Mouse (Mus musculus): ENCODE data around the gene Theg. TPM values are rescaled to one million over a fixed set of nuclear protein-coding genes. Genes with fewer than 3 reads are reported as not detected.

Theg gene
- total and polyA plus RNA-seq, 3 experiments, result not detected

GRCm38 (mm10) chr10:79585136-79585535, 2.0 kb downstream of the Theg start:
- Histone ChIP-seq H3K4me1 (ENCODE audit: control insufficient read depth in 1 of 2, insufficient read depth in 2 of 2, low read length in 2 of 2) (peaks cover 3 to 15% of the 10 kb centered on the region in 2 experiments), H3K27ac (ENCODE audit: control insufficient read depth, low read depth, low read length) (no peak overlapping the region), H3K36me3 (ENCODE audit: control insufficient read depth in 1 of 2, insufficient read depth in 2 of 2, low read length in 2 of 2) (peaks cover 0 to 5% of the 10 kb centered on the region in 2 experiments; a peak in 2 of 4 replicates), H3K9ac (ENCODE audit: control insufficient read depth, low read depth, low read length, poor library complexity, severe bottlenecking) (no peak overlapping the region), H3K9me3 (replicated peaks; ENCODE audit: insufficient read depth, low read length) (no peaks in the 10 kb centered on the region), H3K4me3 (ENCODE audit: control insufficient read depth in 1 of 2, insufficient read depth in 1 of 2, low read depth in 2 of 2, low read length in 2 of 2) (no peak overlapping the region), H3K27me3 (ENCODE audit: control insufficient read depth in 1 of 2, insufficient read depth in 2 of 2, low read length in 2 of 2) (no peaks in the 10 kb centered on the region), H3K79me2 (ENCODE audit: control insufficient read depth, insufficient read depth, low read length, poor library complexity) (no peaks in the 10 kb centered on the region)
- TF ChIP-seq CHD1 (IDR thresholded peaks at IDR 0.05; ENCODE audit: low read depth, low read length) (no peak), POLR2AphosphoS5 (IDR thresholded peaks at IDR 0.05; ENCODE audit: borderline replicate concordance, low read depth, low read length) (no peak), SMC3 (IDR thresholded peaks at IDR 0.05; ENCODE audit: low read depth, low read length) (no peak), NRF1 (IDR thresholded peaks at IDR 0.05; ENCODE audit: insufficient read depth, low read depth, low read length, poor library complexity, severe bottlenecking) (no peak), KAT2A (conservative IDR thresholded peaks at IDR 0.05; ENCODE audit: low read depth, low read length) (no peak), ETS1 (IDR thresholded peaks at IDR 0.05; ENCODE audit: low read depth, low read length) (no peak), USF1 (IDR thresholded peaks at IDR 0.05; ENCODE audit: low read depth, low read length) (no peak), ZKSCAN1 (IDR thresholded peaks at IDR 0.05; ENCODE audit: low read depth, low read length) (no peak), RCOR1 (IDR thresholded peaks at IDR 0.05; ENCODE audit: low read depth, low read length) (no peak), NELFE (IDR thresholded peaks at IDR 0.05; ENCODE audit: low read depth, low read length) (no peak), RAD21 (IDR thresholded peaks at IDR 0.05; ENCODE audit: low read depth, low read length) (no peak), E2F4 (IDR thresholded peaks at IDR 0.05; ENCODE audit: borderline replicate concordance, low read depth, low read length) (no peak), ELF1 (IDR thresholded peaks at IDR 0.05; ENCODE audit: low read depth, low read length) (no peak), MAX (IDR thresholded peaks at IDR 0.05; ENCODE audit: low read length) (no peak), TAL1 (IDR thresholded peaks at IDR 0.05; ENCODE audit: low read length) (no peak)
- DNase-seq (ENCODE audit: low read depth, low spot score), result no peak

DNA sequence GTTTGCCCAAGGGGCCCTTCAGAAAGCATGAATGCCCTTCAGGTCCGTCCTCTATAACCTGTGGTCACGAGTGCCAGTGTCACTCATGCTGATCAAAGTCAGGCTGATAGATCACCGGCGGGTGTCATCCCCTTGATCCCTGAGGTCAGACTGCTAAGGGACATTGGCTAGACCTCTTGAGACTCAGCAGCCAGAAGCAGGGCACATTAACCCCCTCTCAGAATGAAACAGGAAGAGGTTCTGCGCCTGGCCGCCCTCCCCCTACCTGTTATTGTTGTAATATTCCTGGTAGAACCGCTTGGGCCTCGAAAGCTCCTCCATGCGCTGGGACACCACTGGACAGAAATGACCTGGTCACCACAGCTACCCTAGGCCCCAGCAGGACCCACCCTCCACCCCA, 2.7 kb downstream of the Theg start:
- H3K9me3 ChIP-seq (replicated peaks; ENCODE audit: insufficient read depth, low read length), result no peaks in the 10 kb centered on the region
- H3K36me3 ChIP-seq (ENCODE audit: control insufficient read depth in 1 of 2, insufficient read depth in 2 of 2, low read length in 2 of 2), result peaks cover 0 to 5% of the 10 kb centered on the region in 2 experiments; a peak in 2 of 4 replicates
- no peak overlapping the region for H3K9ac ChIP-seq (ENCODE audit: control insufficient read depth, low read depth, low read length, poor library complexity, severe bottlenecking)
- no peaks in the 10 kb centered on the region for H3K79me2 ChIP-seq (ENCODE audit: control insufficient read depth, insufficient read depth, low read length, poor library complexity)
- no peak overlapping the region for H3K27ac ChIP-seq (ENCODE audit: control insufficient read depth, low read depth, low read length)
- DNase-seq (ENCODE audit: low read depth, low spot score), result no peak
- TF ChIP-seq MAFK (IDR thresholded peaks at IDR 0.05; ENCODE audit: borderline replicate concordance, low read depth, low read length) (no peak), RAD21 (IDR thresholded peaks at IDR 0.05; ENCODE audit: low read depth, low read length) (no peak), E2F4 (IDR thresholded peaks at IDR 0.05; ENCODE audit: borderline replicate concordance, low read depth, low read length) (no peak), USF2 (IDR thresholded peaks at IDR 0.05; ENCODE audit: borderline replicate concordance in 1 of 2, insufficient read depth in 1 of 2, low read depth in 1 of 2, low read length in 2 of 2) (no peak)
- H3K4me3 ChIP-seq (ENCODE audit: control insufficient read depth in 1 of 2, insufficient read depth in 1 of 2, low read depth in 2 of 2, low read length in 2 of 2), result no peak overlapping the region
- H3K27me3 ChIP-seq (ENCODE audit: control insufficient read depth in 1 of 2, insufficient read depth in 2 of 2, low read length in 2 of 2), result no peaks in the 10 kb centered on the region
- peaks cover 3 to 15% of the 10 kb centered on the region in 2 experiments for H3K4me1 ChIP-seq (ENCODE audit: control insufficient read depth in 1 of 2, insufficient read depth in 2 of 2, low read length in 2 of 2)

Measured in MEL (cell line).